Mouse (Mus musculus): ENCODE results near the gene Gapvd1. TPM values are rescaled to one million over a fixed set of nuclear protein-coding genes. Genes with fewer than 3 reads are reported as not detected.

Gapvd1 gene
- polyA plus RNA-seq, 1 experiment from 2014 or later = 92.2 TPM

Other genes with a start within 250 kb of the Gapvd1 start
- 615 and 971 TPM in 2 replicates for gene Hspa5, start 16.7 kb upstream of the Gapvd1 start, polyA plus RNA-seq (2014; fragmentation: Nextera tagmentation; extraction: Ambion mirVana)
- 35.9 and 39.6 TPM in 2 replicates for gene Rabepk, start 44.7 kb upstream of the Gapvd1 start, polyA plus RNA-seq (2014; fragmentation: Nextera tagmentation; extraction: Ambion mirVana)
- gene Fbxw2, start 71.1 kb upstream of the Gapvd1 start, polyA plus RNA-seq (2014; fragmentation: Nextera tagmentation; extraction: Ambion mirVana) = 55.6 and 72.3 TPM in 2 replicates
- gene Gm34653, start 77.8 kb upstream of the Gapvd1 start, polyA plus RNA-seq (2014; fragmentation: Nextera tagmentation; extraction: Ambion mirVana) = not detected in 2 replicates
- 5.8 TPM in 2 replicates for gene Cutal, start 119.2 kb upstream of the Gapvd1 start, polyA plus RNA-seq (2014; fragmentation: Nextera tagmentation; extraction: Ambion mirVana)
- 128 and 157 TPM in 2 replicates for gene Psmd5, start 119.7 kb upstream of the Gapvd1 start, polyA plus RNA-seq (2014; fragmentation: Nextera tagmentation; extraction: Ambion mirVana)
- gene Phf19, start 158.8 kb upstream of the Gapvd1 start, polyA plus RNA-seq (2014; fragmentation: Nextera tagmentation; extraction: Ambion mirVana) = 29.9 and 35.1 TPM in 2 replicates
- gene Traf1, start 206.5 kb upstream of the Gapvd1 start, polyA plus RNA-seq (2014; fragmentation: Nextera tagmentation; extraction: Ambion mirVana) = 15.9 and 18.1 TPM in 2 replicates